Mouse (Mus musculus) kidney, adult 11 months (tissue): ENCODE results near the gene Rpl19.
A peak's percentile ranks its signal among the peaks of the same experiment; 100 is the strongest.

Experiments
- DNase-seq: peaks from one replicate; pipeline ENCODE4 v3.0.0; 2022

Rpl19 gene

GRCm38 (mm10) chr11:97999748-98000147 is 26.8 kb upstream of the Rpl19 start:
- DNase-seq, result no peak

- no peak for DNase-seq
These were observed 26.0 kb upstream of the Rpl19 start for GRCm38 (mm10) chr11:98000378-98001140.

DNA sequence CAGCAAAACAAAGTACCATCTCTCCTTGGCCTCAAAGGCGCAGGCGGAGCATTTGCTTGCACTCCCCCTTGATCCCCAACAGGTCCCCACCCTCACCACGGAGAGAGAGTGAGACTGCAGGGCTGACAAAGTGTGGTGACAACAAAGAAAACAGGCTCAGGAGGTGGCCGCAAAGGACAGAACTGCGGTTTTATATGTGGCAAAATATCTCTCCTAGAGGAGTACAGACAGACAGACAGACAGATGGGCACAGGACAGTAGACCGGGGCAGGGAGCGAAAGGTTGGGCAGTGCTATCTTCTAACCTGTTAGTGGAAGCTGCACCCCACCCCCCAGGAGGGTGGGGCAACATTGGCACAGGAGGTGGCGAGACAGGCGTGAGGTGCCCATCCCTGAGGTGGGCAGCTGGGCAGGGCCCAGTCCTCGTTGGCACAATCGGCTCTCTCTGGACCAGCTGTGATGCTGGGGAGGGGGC is 25.1 kb upstream of the Rpl19 start:
- no peak for DNase-seq

DNA sequence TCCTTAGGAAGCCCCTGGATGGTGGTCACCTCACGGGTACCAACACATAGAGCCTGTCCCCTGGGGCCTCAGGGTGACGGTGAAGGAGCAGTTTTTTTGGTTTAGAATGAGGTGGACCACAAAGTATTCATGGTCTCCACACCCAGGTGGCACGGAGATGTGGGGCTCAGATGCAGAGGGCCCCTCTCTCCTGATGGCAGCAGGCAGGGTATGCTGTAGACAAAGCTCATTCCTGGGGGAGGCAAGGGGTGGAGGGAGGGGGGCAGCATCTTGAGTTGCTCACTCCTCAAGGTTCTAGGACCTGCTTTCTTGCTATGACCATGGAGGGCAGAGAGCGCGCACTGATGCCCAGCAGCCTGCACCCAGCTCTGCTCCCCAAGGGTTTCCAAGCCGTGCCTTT is 24.5 kb upstream of the Rpl19 start:
- DNase-seq, result no peak

- DNase-seq, result peak; percentile 39
These were observed 23.9 kb upstream of the Rpl19 start for GRCm38 (mm10) chr11:98002627-98003026.

GRCm38 (mm10) chr11:98003171-98003671 is 23.3 kb upstream of the Rpl19 start:
- DNase-seq, result no peak

GRCm38 (mm10) chr11:98004161-98004560 is 22.3 kb upstream of the Rpl19 start:
- DNase-seq, result no peak

DNA sequence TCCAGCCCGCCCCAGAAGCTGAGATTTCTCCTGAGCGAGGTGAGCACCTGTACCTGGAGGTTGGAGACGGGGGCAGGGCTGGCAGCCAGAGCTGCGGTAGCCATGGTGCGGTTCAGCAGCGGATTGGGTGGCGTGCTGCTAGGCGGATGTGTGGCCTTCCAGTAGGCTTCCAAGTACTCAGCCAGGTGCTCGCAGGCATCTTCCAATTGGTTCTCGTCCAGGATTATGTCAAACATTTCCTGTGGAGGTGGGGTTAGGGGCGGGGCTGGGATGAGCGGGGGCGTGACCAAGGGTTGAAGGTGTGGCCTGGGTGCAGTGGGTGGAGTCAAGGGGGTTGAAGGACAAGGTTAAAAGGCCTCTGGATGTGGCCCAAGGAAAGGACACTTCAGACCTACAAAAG is 21.4 kb upstream of the Rpl19 start:
- no peak for DNase-seq

DNA sequence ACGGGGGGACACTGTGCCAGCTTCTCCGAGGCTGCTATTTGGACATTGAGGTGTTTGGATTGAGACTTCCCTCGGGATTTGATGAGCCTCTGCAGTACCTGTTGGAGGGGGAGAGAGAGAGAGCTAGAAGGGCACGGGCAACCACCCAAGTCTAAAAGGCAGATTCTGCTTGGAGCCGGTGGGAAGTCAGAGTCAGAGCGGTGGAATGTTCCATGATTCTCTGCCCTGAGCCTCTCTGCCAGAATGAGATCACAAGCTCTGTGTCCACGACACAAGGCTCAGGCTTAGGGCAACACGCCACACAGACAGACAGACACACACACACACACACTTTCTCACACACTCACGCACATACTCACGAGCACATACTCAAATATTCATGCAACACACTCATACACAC is 20.8 kb upstream of the Rpl19 start:
- DNase-seq, result no peak

DNA sequence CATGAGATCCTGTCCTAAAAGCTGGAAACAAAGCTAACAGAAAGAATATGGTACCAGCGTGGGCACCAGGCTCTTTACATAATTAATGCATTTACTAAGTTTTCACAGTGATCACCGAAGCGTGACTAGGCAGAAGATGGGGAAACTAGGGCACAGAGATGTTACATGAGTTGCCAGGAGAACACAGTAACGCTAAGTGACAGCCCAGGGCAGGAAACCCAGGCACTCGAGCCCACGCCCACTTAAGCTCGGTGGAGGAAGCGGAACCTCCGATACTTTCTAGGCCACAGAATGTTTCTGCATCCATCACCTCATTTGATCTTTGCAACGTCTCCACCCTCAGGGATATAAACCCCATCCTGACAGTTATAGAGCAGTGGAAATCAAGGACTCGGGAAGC is 18.4 kb upstream of the Rpl19 start:
- no peak for DNase-seq

DNA sequence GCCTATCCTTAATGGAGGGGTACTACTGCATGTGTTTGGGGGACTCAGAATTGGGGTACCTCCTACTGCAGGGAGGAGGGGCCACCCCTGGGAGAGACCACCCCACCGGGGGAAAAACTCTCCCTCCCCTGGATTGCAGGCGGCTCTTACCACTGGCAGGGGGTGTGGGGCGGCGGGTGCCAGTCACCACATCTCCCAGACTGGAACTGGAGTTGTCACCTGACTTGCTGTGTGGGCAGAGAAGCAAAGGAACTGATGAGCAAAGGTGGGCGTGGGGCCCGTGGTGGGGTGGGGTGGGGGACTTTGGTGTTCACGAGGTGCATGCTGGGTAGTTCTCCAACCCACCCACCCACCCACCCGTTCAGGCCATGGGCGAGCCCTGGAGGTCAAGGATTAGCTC is 14.8 kb upstream of the Rpl19 start:
- DNase-seq, result no peak

DNA sequence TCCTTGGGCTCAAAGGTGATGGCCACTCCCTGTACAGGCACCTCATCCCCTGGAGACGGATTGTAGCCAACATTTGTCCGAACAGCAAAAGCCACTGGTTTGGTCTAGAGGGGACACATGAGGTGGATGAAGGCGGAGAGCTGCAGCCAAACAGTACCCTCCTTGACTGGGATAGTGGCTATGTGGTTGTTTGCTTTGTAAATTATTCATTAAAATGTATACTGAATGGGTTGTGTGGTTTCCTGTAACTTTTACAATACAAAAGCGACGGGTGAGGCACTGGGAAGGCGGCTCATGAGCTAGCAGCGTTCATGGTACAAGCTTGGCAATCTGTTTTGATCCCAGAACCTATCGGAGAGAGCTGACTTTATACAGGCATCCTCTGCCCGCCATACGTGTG is 13.7 kb upstream of the Rpl19 start:
- DNase-seq, result no peak

DNA sequence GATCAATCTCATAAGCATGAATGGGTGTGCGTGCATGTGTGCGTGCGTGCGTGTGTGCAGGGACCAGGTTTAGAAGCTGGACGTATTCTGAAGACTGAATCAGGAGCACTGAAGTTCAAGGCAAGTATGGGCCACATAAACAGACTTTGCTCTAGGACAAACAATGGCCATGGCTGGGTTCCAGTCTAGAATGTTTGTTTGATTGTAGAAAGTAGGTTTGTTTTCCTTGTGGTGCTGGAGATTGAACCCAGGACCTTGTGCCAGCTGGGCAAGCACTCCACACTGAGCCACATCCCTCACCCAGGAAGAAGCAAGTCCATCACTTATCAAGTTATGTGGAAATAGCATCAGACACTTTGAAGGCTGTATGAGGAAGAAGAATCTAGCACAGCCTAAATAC is 10.3 kb upstream of the Rpl19 start:
- DNase-seq, result no peak

- no peak for DNase-seq
These were observed 9.7 kb upstream of the Rpl19 start for GRCm38 (mm10) chr11:98016824-98017223.

DNA sequence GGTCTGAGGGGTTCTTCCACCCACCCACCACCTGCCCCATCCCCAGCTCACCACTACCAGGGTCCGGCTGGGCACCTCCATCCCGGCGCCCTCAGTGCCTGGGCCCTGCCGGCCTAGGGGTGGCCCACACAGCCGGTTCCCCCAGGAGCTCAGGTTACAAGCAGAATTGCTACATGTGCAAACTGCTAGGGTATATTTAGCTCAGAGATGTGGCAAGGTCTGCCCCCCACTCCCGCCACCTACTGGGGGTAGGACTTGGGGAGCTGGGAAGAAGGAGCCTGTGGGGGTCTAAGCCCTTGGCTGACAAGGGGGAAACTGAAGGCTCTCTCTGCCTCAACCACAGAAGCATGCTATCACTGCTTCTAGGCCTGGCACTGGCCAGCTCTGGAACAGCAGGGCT is 8.3 kb upstream of the Rpl19 start:
- no peak for DNase-seq

- no peak for DNase-seq
These were observed 7.5 kb upstream of the Rpl19 start for GRCm38 (mm10) chr11:98018858-98019641.

DNA sequence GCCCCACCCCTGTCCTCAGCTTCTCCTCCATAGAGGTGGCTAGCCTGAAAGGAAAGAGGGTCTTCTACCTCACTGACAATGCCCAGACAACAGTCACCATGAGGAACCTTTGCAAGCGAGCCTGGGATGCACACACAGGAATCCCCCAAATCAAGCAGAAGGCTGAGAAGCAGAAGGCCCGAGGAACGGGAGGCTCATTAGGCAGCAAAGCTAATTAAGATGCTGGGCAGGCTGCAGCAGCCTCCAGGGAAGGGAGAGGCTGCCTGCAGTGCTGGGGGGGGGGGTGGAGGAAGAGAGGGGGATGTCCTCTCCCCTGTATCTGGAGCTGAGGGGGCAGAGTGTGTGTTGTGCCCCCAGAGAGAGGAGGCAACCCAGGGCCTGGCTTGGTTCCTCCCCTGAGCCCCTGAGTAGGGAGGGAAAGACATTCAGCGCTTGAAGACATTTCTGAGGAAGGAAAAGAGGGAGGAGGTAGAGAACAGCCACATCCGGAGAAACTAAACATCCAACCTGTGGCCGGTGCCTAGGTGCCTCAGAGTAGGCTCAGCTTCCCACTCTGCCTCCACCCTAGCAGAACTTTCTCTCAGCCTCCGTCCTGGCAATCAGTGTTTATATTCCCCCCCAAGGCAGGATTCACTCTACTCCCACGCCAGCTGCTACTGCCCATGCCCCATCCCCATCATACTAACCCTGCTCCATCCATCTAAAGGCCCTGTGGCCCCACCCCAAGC is 6.5 kb upstream of the Rpl19 start:
- no peak for DNase-seq

DNA sequence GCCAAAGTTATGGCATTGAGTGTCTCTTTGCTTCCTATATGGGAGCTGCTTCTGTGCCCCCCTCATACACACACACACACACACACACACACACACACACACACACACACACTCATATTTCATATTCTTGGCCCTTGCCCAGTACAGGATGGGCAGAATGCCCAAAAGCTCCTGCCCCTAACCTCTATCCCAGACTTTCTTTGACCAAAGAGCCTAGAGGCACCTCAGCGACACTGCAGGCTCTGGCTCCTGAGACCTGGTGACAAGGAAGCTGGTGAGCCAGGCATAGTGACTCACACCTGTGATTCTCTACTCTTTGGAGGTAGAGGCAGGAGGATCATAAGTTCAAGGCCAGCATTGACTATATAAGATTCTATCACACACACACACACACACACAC is 5.8 kb upstream of the Rpl19 start:
- DNase-seq, result no peak

DNA sequence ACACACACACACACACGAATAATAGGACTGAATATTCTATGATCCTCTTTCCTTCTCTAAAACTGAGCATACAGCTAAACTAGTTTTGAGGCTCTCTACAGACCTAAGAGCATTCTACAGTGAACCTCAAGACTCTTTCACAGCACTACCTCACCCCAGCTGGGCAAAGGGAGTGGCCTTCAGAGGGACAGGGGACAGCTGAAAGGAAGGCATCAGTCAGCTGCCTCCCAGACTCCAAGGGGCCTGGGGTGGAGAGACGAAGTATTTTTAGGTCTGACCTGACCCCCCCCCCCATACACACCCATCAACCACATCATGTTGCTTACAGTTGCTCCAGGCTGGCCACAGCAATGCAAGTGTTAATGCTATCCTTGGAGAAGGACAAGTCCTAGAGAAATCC is 5.4 kb upstream of the Rpl19 start:
- no peak for DNase-seq

DNA sequence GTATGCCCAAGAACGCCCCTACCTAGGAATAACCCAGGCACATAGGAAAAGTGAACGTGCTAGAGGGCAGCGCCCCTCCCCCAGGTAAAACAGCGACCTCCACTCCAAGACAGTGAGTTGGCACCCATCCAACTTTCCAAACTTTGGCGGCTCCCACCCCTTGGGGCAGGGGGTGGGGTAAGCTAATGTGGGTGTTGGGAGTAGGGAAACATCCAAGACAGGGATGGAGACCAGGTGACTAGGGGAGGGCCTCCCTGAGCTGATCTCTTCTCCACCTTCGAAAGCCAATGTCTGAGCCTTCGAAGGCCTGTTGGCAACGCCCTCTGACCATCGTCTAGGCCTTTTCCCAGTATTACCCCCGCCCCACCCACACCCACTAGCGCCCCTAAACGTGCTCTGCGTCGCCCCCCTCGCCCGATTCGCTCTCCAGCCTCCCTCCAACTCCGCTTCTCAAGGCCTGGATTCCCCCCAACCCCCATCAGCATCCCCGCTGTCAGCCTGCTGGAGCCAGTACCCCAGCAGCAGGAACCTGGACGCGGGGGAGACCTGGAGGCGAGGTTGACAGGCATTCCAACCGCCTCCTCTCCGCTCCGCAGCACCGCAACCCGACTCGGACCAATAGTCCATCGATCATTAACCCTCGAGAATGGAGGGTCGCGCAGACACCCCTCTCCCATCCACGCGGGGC is 4.8 kb upstream of the Rpl19 start:
- no peak for DNase-seq

GRCm38 (mm10) chr11:98022253-98022554 is 4.3 kb upstream of the Rpl19 start:
- no peak for DNase-seq

- peak; percentile 56 for DNase-seq
These were observed 3.7 kb upstream of the Rpl19 start, which contains the start of gene Cacnb1 for GRCm38 (mm10) chr11:98022555-98023371. TSS of gene Cacnb1 (minus strand) at chr11:98023034.
